Mouse (Mus musculus): ENCODE results near the gene Gimd1. TPM values are rescaled to one million over a fixed set of nuclear protein-coding genes. Genes with fewer than 3 reads are reported as not detected.

The Gimd1 gene
- polyA plus RNA-seq (2015; fragmentation: Illumina TruSeq; extraction: RNeasy Lipid Tissue Mini Kit (QIAGEN cat#74804); ENCODE audit: insufficient read depth, low read depth, low replicate concordance), result not detected

GRCm38 (mm10) chr3:132629601-132630239 is at the start of gene Gimd1:
TSS of gene Gimd1 (plus strand) at chr3:132629820.

GRCm38 (mm10) chr3:132683447-132684230 is 54.0 kb downstream of the Gimd1 start, which contains the start of gene Tbck:
TSS of gene Tbck (plus strand) at chr3:132684144.

GRCm38 (mm10) chr3:132684231-132684928 is 54.8 kb downstream of the Gimd1 start, which contains the start of gene Aimp1:
TSS of gene Aimp1 (minus strand) at chr3:132684370.

Other genes starting within 250 kb of the Gimd1 start
- 1.6 TPM for gene Tbck, start 54.3 kb downstream of the Gimd1 start, polyA plus RNA-seq (2015; fragmentation: Illumina TruSeq; extraction: RNeasy Lipid Tissue Mini Kit (QIAGEN cat#74804); ENCODE audit: insufficient read depth, low read depth, low replicate concordance)
- gene Aimp1, start 54.5 kb downstream of the Gimd1 start, polyA plus RNA-seq (2015; fragmentation: Illumina TruSeq; extraction: RNeasy Lipid Tissue Mini Kit (QIAGEN cat#74804); ENCODE audit: insufficient read depth, low read depth, low replicate concordance), result 11.4 TPM